Mouse (Mus musculus) heart, adult 18-20 months (tissue): ENCODE data around the gene Ldhd. TPM values are rescaled to one million over a fixed set of nuclear protein-coding genes. Genes with fewer than 3 reads are reported as not detected.

Source experiments
- DNase-seq, 2 experiments: peaks; one replicate each; pipeline ENCODE4 v3.0.0; 2021 to 2022; ENCODE audit warnings: mixed read lengths in 1 of 2
- total RNA-seq, 2 experiments: library from RNA; stranded (reverse); gene quantifications; 2 replicates each; pipeline ENCODE4 v1.2.3; 2021

The Ldhd gene
- total RNA-seq, 2 experiments from 2014 or later: 49.2 to 51.1 TPM

DNA sequence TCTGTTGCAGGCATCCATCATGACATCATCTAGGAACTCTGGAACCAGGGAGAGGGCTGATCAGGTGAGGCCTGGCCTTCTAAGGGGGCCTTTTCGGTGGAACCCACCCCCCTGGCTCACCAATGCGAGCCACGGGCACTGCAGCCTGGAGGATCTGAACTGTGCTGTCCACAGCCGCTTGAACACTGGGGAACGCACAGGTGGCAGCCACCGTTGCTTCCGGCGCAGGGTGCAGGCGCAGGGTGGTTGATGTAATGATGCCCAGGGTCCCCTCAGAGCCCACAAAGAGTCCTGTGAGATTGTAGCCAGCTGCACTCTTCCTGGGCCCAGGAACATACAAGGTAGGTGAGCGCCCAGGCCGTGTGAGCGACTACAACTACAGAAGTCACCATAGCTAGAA lies 1.8 kb downstream of the Ldhd start:
- DNase-seq: no peak

DNA sequence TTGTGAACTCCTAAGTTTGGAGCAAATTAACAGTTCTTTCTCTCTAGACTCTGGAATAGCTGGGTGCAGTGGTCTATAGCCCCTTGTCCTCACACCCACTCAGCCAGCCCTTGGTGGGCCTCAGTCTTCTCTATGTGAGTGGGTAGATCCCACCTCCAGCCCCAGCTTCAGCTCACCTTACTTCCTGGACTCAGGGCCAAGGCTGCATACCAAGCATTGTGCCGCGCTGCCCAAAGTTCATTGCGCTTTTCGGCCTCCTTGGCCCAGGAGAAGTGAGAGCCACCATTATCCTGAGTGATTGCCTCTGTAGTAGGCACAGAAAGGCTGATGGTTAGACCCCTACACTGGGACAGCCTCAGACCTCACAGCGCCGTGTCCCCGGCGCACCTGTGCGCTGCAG lies 2.3 kb downstream of the Ldhd start:
- DNase-seq: no peak

- DNase-seq: no peak
These were observed 3.2 kb downstream of the Ldhd start for GRCm38 (mm10) chr8:111626933-111627332.

DNA sequence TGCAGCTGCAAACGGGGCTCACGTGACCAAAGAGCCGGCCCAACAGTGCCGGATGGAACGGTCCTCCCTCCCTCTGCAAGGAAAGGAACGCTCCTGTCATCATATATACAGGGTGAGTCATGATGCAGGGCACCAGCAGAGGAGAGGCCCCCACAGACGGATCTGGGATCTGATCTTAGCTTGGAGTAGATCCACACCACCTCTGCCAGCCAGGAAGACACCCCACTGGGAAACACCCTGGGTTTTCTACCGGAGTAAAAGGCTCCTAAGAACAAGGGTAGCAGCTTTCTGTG lies 3.7 kb downstream of the Ldhd start:
- no peak for DNase-seq

DNA sequence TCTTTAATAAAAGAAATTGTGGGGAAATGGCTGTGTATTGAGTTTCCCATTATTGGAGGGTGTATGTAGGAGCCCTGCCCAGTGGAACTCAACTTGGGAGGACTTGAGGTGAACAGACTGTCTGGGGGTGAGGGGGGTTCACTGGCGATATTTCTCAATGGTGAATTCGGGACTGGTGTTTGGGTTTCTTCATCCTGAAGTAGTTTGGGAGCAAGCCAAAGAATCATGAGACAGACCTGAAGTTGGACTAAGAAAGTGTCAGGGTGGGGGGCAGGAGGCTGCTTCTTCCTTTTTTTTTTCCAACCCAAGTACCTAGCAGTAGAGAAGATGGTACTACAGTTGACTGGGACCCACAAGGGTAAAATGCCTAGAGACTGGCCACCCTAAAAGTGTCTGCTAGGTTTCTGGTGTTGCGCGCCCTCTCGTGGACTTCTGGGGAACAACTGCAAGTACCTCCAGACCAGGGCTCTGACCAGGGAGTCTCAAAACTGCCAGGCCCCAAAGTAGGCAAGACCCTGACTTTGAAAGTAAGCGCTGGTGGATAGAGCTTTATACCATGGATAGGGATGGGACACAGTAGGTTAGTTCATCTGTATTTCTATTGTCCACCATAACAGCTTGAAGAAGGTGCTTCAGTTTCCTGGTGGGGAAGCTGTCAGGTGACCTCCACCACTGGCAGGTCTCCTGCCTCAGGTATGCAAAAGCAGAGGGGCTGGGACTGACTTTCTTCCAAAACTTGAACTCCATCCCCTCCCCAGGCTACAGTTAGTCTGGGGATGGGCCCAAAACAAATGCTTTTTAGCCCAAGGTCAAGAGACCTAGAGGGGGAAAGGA lies 4.3 kb downstream of the Ldhd start:
- peak; percentile 76 to 90 for DNase-seq

GRCm38 (mm10) chr8:111624853-111625221 lies 5.3 kb downstream of the Ldhd start:
- peak; percentile 79 to 89 for DNase-seq

GRCm38 (mm10) chr8:111624081-111624852 lies 5.9 kb downstream of the Ldhd start:
- DNase-seq: peak; percentile 77 to 88

DNA sequence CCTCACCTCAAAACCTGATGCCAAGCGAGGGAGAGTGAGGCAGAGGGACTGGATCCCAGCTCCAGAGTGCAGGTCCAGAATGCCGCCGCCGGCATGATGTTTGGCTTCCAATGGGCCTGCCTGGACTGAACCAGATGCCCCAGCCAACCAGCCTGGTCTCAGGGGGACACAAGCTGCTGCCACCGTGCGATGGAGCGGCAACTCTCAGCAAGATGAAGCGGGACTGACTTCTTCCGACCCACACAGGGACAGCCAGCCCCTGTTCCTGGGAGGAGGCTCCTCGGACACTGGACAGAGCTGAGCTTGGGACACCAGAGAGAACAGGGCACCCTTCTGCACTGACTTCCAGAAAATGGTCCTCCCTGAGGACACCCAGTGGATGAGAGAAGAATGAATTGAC lies 7.6 kb downstream of the Ldhd start:
- no peak for DNase-seq

- no peak for DNase-seq
These were observed 8.1 kb downstream of the Ldhd start for GRCm38 (mm10) chr8:111622104-111622503.

- peak; percentile 65 to 77 for DNase-seq
These were observed 10.2 kb downstream of the Ldhd start for GRCm38 (mm10) chr8:111619936-111620335.

DNA sequence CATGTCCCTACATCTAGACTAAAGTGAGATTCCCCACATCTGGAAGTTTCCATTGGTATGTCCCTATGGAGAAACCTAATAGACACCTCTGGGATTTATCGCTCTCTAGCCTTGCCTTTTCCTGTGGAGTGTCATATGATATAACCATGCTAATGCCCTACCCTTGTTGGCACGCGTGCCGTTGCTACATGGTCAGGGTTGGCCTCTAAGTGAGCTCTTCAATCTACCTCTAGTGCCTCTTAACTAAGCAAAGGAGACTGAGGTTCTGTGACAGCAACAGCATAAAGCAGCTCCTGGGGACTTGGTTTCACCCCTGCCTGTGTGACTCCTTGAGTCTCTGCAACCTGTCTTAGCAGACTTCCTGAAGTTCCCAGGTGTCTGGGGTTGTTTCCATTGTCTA lies 11.9 kb downstream of the Ldhd start:
- DNase-seq: no peak

- DNase-seq: no peak
These were observed 12.4 kb downstream of the Ldhd start for GRCm38 (mm10) chr8:111617812-111618211.

DNA sequence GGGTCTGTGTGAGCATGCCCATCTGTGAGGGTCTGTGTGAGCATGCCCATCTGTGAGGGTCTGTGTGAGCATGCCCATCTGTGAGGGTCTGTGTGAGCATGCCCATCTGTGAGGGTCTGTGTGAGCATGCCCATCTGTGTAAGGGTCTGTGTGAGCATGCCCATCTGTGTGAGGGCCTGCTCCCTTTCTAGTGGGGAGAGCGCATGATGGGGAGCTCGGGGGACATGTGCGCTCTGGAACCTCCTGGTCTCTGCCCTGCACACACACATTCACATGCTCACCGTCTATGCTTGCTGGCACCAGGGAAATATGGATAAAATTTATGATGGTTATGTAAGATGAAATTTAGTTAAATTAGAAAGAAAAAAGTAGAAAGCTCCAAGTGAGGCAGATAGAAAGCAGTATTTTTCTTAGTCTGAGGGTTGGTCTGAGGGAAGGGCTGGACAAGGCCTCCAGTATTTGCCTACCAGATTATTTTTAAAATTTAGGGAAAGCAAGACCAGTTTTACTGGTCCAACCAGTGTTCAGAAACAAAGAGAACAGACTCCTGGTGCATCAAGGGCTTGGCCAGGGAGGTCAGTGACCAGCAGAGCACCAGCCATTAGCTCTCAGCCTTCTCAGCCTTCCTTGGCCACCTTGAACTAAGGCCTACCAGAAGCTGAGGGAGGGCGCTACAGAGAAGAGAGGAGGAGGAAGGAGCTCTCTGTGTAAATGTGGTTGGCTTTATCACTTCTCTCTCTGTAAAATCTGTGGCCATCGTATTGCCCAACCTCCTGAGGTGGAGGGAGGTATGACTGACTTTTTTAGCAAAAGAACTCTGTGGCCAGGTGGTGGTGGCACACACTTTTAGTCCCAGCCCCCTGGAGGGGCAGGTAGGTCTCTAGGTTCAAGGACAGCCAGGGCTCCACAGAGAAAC lies 15.1 kb downstream of the Ldhd start:
- no peak for DNase-seq

- DNase-seq: no peak
These were observed 17.0 kb downstream of the Ldhd start for GRCm38 (mm10) chr8:111613181-111613580.

- DNase-seq: no peak
These were observed 22.8 kb downstream of the Ldhd start for GRCm38 (mm10) chr8:111607414-111607813.

GRCm38 (mm10) chr8:111606961-111607360 lies 23.2 kb downstream of the Ldhd start:
- no peak for DNase-seq

- DNase-seq: no peak
These were observed 25.2 kb downstream of the Ldhd start for GRCm38 (mm10) chr8:111604986-111605385.

GRCm38 (mm10) chr8:111602050-111602449 lies 28.1 kb downstream of the Ldhd start:
- DNase-seq: no peak

DNA sequence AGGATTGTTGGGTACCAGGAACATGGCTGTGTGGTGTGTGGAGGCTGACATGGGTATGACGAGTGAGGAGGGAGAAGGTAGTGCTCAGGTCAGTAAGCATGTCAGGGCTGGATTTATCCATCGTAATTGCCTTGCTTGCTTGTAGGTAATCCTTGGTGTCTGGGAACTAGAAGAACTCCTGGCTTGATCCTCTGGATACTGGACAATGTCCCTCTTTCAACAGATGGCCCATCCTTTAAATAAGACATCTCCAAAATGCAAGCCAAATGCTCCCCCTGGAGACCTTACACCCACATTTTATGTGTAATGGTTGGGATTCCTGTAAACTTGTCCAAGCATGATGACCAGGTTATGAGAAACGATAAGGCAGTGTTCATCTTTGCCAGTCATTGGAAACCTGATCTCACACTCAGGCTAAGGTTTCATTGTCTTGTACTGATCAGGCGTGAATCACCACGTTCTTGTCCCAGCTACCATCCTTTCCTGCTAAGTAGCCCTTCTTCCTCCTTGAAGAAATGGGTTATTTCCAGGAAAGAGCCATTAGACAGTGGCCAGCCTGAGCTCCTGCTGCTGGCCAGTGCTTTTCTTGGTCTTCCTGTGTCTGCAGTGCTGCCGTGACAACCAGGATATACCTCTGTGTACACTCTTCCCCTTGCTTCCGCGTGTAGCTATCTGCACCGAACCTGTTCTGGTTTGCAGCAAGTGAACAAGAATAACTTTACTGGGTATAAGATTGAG lies 30.3 kb downstream of the Ldhd start:
- no peak for DNase-seq

GRCm38 (mm10) chr8:111597310-111597709 lies 32.9 kb downstream of the Ldhd start:
- peak; percentile 60 to 70 for DNase-seq

DNA sequence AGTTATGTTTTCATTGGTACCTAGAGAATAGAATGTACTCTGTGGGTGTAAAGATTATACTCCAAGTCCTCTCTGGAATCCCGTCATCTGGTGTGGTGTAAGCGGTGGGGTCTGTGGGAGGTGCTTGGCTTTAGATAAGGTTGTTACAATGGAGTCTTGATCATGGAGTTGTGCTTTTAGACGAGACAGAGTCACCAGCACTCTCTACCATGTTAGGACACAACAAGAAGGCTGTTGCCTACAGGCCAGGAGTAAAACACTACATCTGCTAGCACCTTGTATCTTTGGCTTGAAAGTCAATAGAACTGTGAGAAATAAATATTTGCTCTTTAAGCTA lies 33.7 kb downstream of the Ldhd start:
- DNase-seq: no peak
